Mouse (Mus musculus): Measurements from ENCODE around the gene Prph.
"Not testable (repeated sequence)": the region's sequence is repeated elsewhere in the genome, so short reads cannot be mapped to it uniquely, and the experiment has no call there.

The Prph gene

GRCm38 (mm10) chr15:99033498-99034270 is 21.3 kb upstream of the Prph start:
- peak; percentile 67 for DNase-seq (ENCODE audit: inconsistent ontology term)

- DNase-seq (ENCODE audit: inconsistent ontology term), result no peak
Measured at GRCm38 (mm10) chr15:99035431-99035830, 19.5 kb upstream of the Prph start.

GRCm38 (mm10) chr15:99036249-99036905 is 18.6 kb upstream of the Prph start:
- no peak for DNase-seq (ENCODE audit: inconsistent ontology term)

- no peak for DNase-seq (ENCODE audit: inconsistent ontology term)
Measured at GRCm38 (mm10) chr15:99038025-99038424, 16.9 kb upstream of the Prph start.

GRCm38 (mm10) chr15:99038797-99039196 is 16.2 kb upstream of the Prph start:
- no peak for DNase-seq (ENCODE audit: inconsistent ontology term)

- DNase-seq (ENCODE audit: inconsistent ontology term), result no peak
Measured at GRCm38 (mm10) chr15:99039306-99039705, 15.7 kb upstream of the Prph start.

GRCm38 (mm10) chr15:99039996-99040919 is 14.7 kb upstream of the Prph start:
- no peak for DNase-seq (ENCODE audit: inconsistent ontology term)

GRCm38 (mm10) chr15:99040920-99041856 is 13.8 kb upstream of the Prph start:
- peak; percentile 69 for DNase-seq (ENCODE audit: inconsistent ontology term)

GRCm38 (mm10) chr15:99042334-99042733 is 12.6 kb upstream of the Prph start:
- no peak for DNase-seq (ENCODE audit: inconsistent ontology term)

- no peak for DNase-seq (ENCODE audit: inconsistent ontology term)
Measured at GRCm38 (mm10) chr15:99044854-99045253, 10.1 kb upstream of the Prph start.

GRCm38 (mm10) chr15:99045734-99046133 is 9.2 kb upstream of the Prph start:
- DNase-seq (ENCODE audit: inconsistent ontology term), result not testable (repeated sequence)

- DNase-seq (ENCODE audit: inconsistent ontology term), result no peak
Measured at GRCm38 (mm10) chr15:99049473-99050253, 5.3 kb upstream of the Prph start.

GRCm38 (mm10) chr15:99053373-99053772 is 1.6 kb upstream of the Prph start:
- no peak for DNase-seq (ENCODE audit: inconsistent ontology term)

- DNase-seq (ENCODE audit: inconsistent ontology term), result peak; percentile 48
Measured at GRCm38 (mm10) chr15:99055511-99055961, 562 bp downstream of the Prph start.

GRCm38 (mm10) chr15:99056332-99056731 is 1.4 kb downstream of the Prph start:
- no peak for DNase-seq (ENCODE audit: inconsistent ontology term)

GRCm38 (mm10) chr15:99065557-99066165 is 10.7 kb downstream of the Prph start:
- DNase-seq (ENCODE audit: inconsistent ontology term), result no peak

- DNase-seq (ENCODE audit: inconsistent ontology term), result no peak
Measured at GRCm38 (mm10) chr15:99071988-99072387, 17.0 kb downstream of the Prph start.

GRCm38 (mm10) chr15:99074019-99074599 is 19.1 kb downstream of the Prph start, which contains the start of gene Troap:
Gene Troap (plus strand): TSS chr15:99074575.
- DNase-seq (ENCODE audit: inconsistent ontology term), result no peak

All from Muller cell, postnatal 12 days (primary cell).